Mouse (Mus musculus): ENCODE data around the gene Gm6614. TPM values are rescaled to one million over a fixed set of nuclear protein-coding genes. Genes with fewer than 3 reads are reported as not detected.

The Gm6614 gene
- total and polyA plus RNA-seq, 3 experiments = not detected

GRCm38 (mm10) chr6:142041896-142042295 is 30.7 kb upstream of the Gm6614 start:
- Histone ChIP-seq H3K79me2 (ENCODE audit: control insufficient read depth, insufficient read depth, low read length, poor library complexity) (no peaks in the 10 kb centered on the region), H3K27me3 (ENCODE audit: control insufficient read depth in 1 of 2, insufficient read depth in 2 of 2, low read length in 2 of 2) (no peaks in the 10 kb centered on the region), H3K27ac (ENCODE audit: control insufficient read depth, low read depth, low read length) (no peak overlapping the region), H3K4me3 (ENCODE audit: control insufficient read depth in 1 of 2, insufficient read depth in 1 of 2, low read depth in 2 of 2, low read length in 2 of 2) (no peak overlapping the region), H3K9ac (ENCODE audit: control insufficient read depth, low read depth, low read length, poor library complexity, severe bottlenecking) (no peak overlapping the region), H3K36me3 (ENCODE audit: control insufficient read depth in 1 of 2, insufficient read depth in 2 of 2, low read length in 2 of 2) (no peaks in the 10 kb centered on the region), H3K4me1 (ENCODE audit: control insufficient read depth in 1 of 2, insufficient read depth in 2 of 2, low read length in 2 of 2) (no peaks in the 10 kb centered on the region), H3K9me3 (replicated peaks; ENCODE audit: insufficient read depth, low read length) (no peaks in the 10 kb centered on the region)
- no peak for DNase-seq (ENCODE audit: low read depth, low spot score)
- TF ChIP-seq ELF1 (IDR thresholded peaks at IDR 0.05; ENCODE audit: low read depth, low read length) = no peak
- TF ChIP-seq USF1 (IDR thresholded peaks at IDR 0.05; ENCODE audit: low read depth, low read length) = no peak
- no peak for TF ChIP-seq TAL1 (IDR thresholded peaks at IDR 0.05; ENCODE audit: low read length)
- no peak for TF ChIP-seq KAT2A (conservative IDR thresholded peaks at IDR 0.05; ENCODE audit: low read depth, low read length)
- TF ChIP-seq UBTF (IDR thresholded peaks at IDR 0.05; ENCODE audit: borderline replicate concordance, insufficient read depth, low read depth, low read length) = no peak
- no peak for TF ChIP-seq MAX (IDR thresholded peaks at IDR 0.05; ENCODE audit: low read length)
- TF ChIP-seq USF2 (IDR thresholded peaks at IDR 0.05; ENCODE audit: borderline replicate concordance in 1 of 2, insufficient read depth in 1 of 2, low read depth in 1 of 2, low read length in 2 of 2) = no peak
- no peak for TF ChIP-seq CHD2 (IDR thresholded peaks at IDR 0.05; ENCODE audit: low read length)
- TF ChIP-seq JUND (IDR thresholded peaks at IDR 0.05; ENCODE audit: low read depth, low read length) = no peak
- TF ChIP-seq ETS1 (IDR thresholded peaks at IDR 0.05; ENCODE audit: low read depth, low read length) = no peak
- no peak for TF ChIP-seq TBP (IDR thresholded peaks at IDR 0.05; ENCODE audit: low read depth, low read length)
- TF ChIP-seq SMC3 (IDR thresholded peaks at IDR 0.05; ENCODE audit: low read depth, low read length) = no peak
- TF ChIP-seq CTCF (IDR thresholded peaks at IDR 0.05 in 2 of 3, conservative IDR thresholded peaks at IDR 0.05 in 1 of 3; ENCODE audit: control insufficient read depth in 1 of 3, insufficient read depth in 1 of 3, low read depth in 2 of 3, low read length in 3 of 3, poor library complexity in 1 of 3, severe bottlenecking in 1 of 3) = no peak
- TF ChIP-seq NRF1 (IDR thresholded peaks at IDR 0.05; ENCODE audit: insufficient read depth, low read depth, low read length, poor library complexity, severe bottlenecking) = no peak
- no peak for TF ChIP-seq HCFC1 (IDR thresholded peaks at IDR 0.05; ENCODE audit: low read depth, low read length)
- TF ChIP-seq ZMIZ1 (IDR thresholded peaks at IDR 0.05; ENCODE audit: low read depth, low read length) = no peak
- TF ChIP-seq POLR2AphosphoS5 (IDR thresholded peaks at IDR 0.05; ENCODE audit: borderline replicate concordance, low read depth, low read length) = no peak
- no peak for TF ChIP-seq BHLHE40 (IDR thresholded peaks at IDR 0.05; ENCODE audit: borderline replicate concordance, low read depth, low read length)
- no peak for TF ChIP-seq EP300 (IDR thresholded peaks at IDR 0.05; ENCODE audit: low read depth in 1 of 2, low read length in 2 of 2)
- TF ChIP-seq MEF2A (IDR thresholded peaks at IDR 0.05; ENCODE audit: extremely low read depth, insufficient replicate concordance, low read depth, low read length, poor library complexity, severe bottlenecking) = no peak
